ENCODE assay signal across 8 mouse cellular contexts in the genomic region with DNA sequence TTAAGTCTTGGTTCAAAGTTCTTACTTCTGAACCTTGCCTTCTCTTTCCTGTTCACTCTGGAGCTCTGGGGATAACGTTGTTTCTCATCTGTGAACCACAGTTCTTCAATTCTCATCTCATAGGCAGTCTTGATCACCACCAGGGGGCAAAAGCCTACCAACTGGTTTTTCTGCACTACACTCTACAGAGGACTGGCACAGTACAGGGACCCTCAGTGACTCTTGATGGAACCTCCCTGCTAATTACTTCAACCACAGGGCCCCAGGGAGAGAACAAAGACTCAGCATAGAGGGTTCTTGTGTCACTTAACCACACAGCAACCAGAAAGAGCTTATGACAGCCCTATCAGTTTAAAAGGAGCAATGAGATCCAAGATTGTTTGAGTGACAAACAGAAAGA. TPM values are rescaled to one million over a fixed set of nuclear protein-coding genes. Genes with fewer than 3 reads are reported as not detected.
A peak's percentile ranks its signal among the peaks of the same experiment; 100 is the strongest.
DNase-seq lines count a peak whose midpoint lies in the region.

No protein-coding gene starts in this region.

- intact Hi-C loops in left cerebral cortex, postnatal 14 days (cut with DNase I): loop anchor here (1.0 to 5.0 kb wide), 3 partner anchors 94 to 233 kb away; no protein-coding TSS in a partner anchor

- H3K27me3 ChIP-seq in midbrain, embryonic 10.5 days (ENCODE audit: low read depth, poor library complexity, severe bottlenecking): no peaks in the 10 kb centered on the region

- H3K4me1 ChIP-seq in midbrain, embryonic 10.5 days: peaks cover 30% of the 10 kb centered on the region

- no peak overlapping the region for H3K27ac ChIP-seq in midbrain, embryonic 10.5 days (replicated peaks)

- peak; percentile 55 for DNase-seq in urinary bladder, postnatal 14 days (ENCODE audit: low spot score)
- DNase-seq in urinary bladder, postnatal 10 days (ENCODE audit: low spot score): no peak
- peak; percentile 87 for DNase-seq in embryo, embryonic 10.5 days (ENCODE audit: low spot score)
- DNase-seq in gastrocnemius, postnatal 10 days: peak; percentile 36
- DNase-seq in induced T-regulatory cell, adult 2 months (ENCODE audit: low read depth): peak; percentile 87
- peak; percentile 66 to 75 for DNase-seq in left cerebral cortex, postnatal 14 days (ENCODE audit: low spot score in 2 of 2)
- peak; percentile 41 for DNase-seq in midbrain, embryonic 10.5 days (ENCODE audit: low spot score)
- peak; percentile 16 to 48 for DNase-seq in right cerebral cortex, postnatal 36 days (ENCODE audit: low spot score in 2 of 2)

- 0% methylated on average over 1 of the region's 1 CpGs for WGBS in midbrain, embryonic 10.5 days

- no peaks in the 10 kb centered on the region for H3K9me3 ChIP-seq in midbrain, embryonic 10.5 days (replicated peaks)

- H3K36me3 ChIP-seq in midbrain, embryonic 10.5 days: no peaks in the 10 kb centered on the region

- H3K4me3 ChIP-seq in midbrain, embryonic 10.5 days: peak overlapping the region; percentile 91; the same call in 1 of the 2 replicates

RNA-seq across cellular contexts. Expression of gene Ssh2, which starts 1.3 kb away (rescaled TPM):
- 10 to 100 TPM; 37.3 to 37.6 TPM for total RNA-seq in gastrocnemius, postnatal 10 days (2021)
- 10 to 100 TPM; 40.5 to 42.8 TPM for total RNA-seq in left cerebral cortex, postnatal 14 days (2021)
- 7.7 and 11.0 TPM in 2 replicates for polyA plus RNA-seq in midbrain, embryonic 10.5 days (2016; fragmentation: Nextera tagmentation; extraction: Ambion mirVana)

RNA-seq across cellular contexts. Expression of gene Efcab5, which starts 26.0 kb away (rescaled TPM):
- under 1 TPM; 0.28 to 0.75 TPM for total RNA-seq in gastrocnemius, postnatal 10 days (2021)
- total RNA-seq in left cerebral cortex, postnatal 14 days (2021): 1 to 10 TPM; 2.3 to 2.7 TPM
- polyA plus RNA-seq in midbrain, embryonic 10.5 days (2016; fragmentation: Nextera tagmentation; extraction: Ambion mirVana): 0.11 and 0.36 TPM in 2 replicates
